Mouse (Mus musculus) heart, embryonic 11.5 days (tissue): ENCODE results near the gene Man1a. TPM values are rescaled to one million over a fixed set of nuclear protein-coding genes. Genes with fewer than 3 reads are reported as not detected.

ENCODE experiments used
- ATAC-seq: fragments of 200-750 bp; cut with Nextera tagmentation; replicated peaks from 2 replicates; pipeline ENCODE4 v1.8.0; 2017; ENCODE audit warnings: moderate library complexity; ENCODE audit not compliant: insufficient number of reproducible peaks, low FRiP score, low TSS enrichment
- H3K27ac ChIP-seq: fragments of 300-500 bp; sonication (generic); 2 replicates; pipeline ENCODE4 v1.5.1; 2014; ENCODE audit warnings: mild to moderate bottlenecking, low read depth, low read length
- H3K27me3 ChIP-seq: fragments of 300-500 bp; sonication (generic); 2 replicates; pipeline ENCODE4 v1.6.1; 2014; ENCODE audit warnings: mild to moderate bottlenecking, low read length, mixed read lengths; ENCODE audit not compliant: control insufficient read depth, insufficient read depth
- H3K36me3 ChIP-seq: fragments of 300-500 bp; sonication (generic); 2 replicates; pipeline ENCODE4 v1.6.1; 2014; ENCODE audit warnings: mild to moderate bottlenecking, low read length, moderate library complexity, mixed read lengths; ENCODE audit not compliant: control insufficient read depth, insufficient read depth
- H3K4me1 ChIP-seq: fragments of 300-500 bp; sonication (generic); 2 replicates; pipeline ENCODE4 v1.6.1; 2014; ENCODE audit warnings: low read length; ENCODE audit not compliant: control insufficient read depth, insufficient read depth
- H3K4me2 ChIP-seq: fragments of 300-500 bp; sonication (generic); 2 replicates; pipeline ENCODE4 v1.6.1; 2014; ENCODE audit warnings: mild to moderate bottlenecking, moderate library complexity
- H3K4me3 ChIP-seq: fragments of 300-500 bp; sonication (generic); 2 replicates; pipeline ENCODE4 v1.5.1; 2014; ENCODE audit warnings: low read depth, low read length
- H3K9ac ChIP-seq: fragments of 300-500 bp; sonication (generic); 2 replicates; pipeline ENCODE4 v1.6.1; 2014; ENCODE audit warnings: mild to moderate bottlenecking, low read depth, low read length, moderate library complexity
- H3K9me3 ChIP-seq: fragments of 300-500 bp; sonication (generic); replicated peaks from 2 replicates; pipeline ENCODE4 v1.6.1; 2016; ENCODE audit warnings: low read length; ENCODE audit not compliant: control insufficient read depth
- WGBS: fragments of 180-500 bp; shearing (Covaris S2); extraction: QIAGEN DNeasy Blood & Tissue Kit; methylation state at CpG from one replicate; pipeline ENCODE4 v1.1.7; 2014; ENCODE audit not compliant: insufficient replicate concordance; 5-methylcytosine and 5-hydroxymethylcytosine counted together
- polyA plus RNA-seq: library from polyadenylated mRNA; unstranded; fragments of >200 nt; fragmentation: Nextera tagmentation; extraction: Ambion mirVana; gene quantifications from 2 replicates; pipeline ENCODE4 v1.2.1, GENCODE M21; 2014

Gene Man1a
- polyA plus RNA-seq, 1 experiment from 2014 or later, result 8.8 TPM

DNA sequence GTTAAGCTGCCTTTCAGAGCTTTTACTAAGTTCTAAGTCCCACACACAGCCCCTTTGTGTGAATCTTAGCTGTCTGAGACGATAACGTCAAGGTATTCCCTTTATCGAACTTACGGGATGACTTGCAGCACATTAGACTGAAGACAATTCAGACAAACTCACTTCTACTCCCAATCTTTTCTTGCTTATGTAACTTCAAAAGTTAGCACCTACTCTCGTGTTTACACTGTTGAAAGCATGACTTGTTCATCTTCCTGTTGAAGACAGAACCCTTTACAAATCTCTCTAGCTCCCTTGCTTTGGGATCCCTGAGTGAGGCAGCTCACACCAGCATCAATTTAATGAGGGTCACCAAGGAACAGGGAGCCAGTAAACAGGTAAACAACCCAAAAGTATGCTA, 5.9 kb downstream of the Man1a start:
- no peak overlapping the region for H3K4me3 ChIP-seq
- no peaks in the 10 kb centered on the region for H3K36me3 ChIP-seq
- no peaks in the 10 kb centered on the region for H3K27me3 ChIP-seq
- ATAC-seq, result no peak
- H3K9me3 ChIP-seq, result no peaks in the 10 kb centered on the region
- no peak overlapping the region for H3K4me2 ChIP-seq
- no peak overlapping the region for H3K27ac ChIP-seq
- WGBS, result 79% methylated on average over 5 of the region's 5 CpGs
- no peak overlapping the region for H3K9ac ChIP-seq
- peaks cover 16% of the 10 kb centered on the region for H3K4me1 ChIP-seq

- H3K4me2 ChIP-seq, result no peak overlapping the region
- WGBS, result 86% methylated on average over 5 of the region's 5 CpGs
- H3K9ac ChIP-seq, result no peak overlapping the region
- no peak for ATAC-seq
- H3K27me3 ChIP-seq, result no peaks in the 10 kb centered on the region
- no peak overlapping the region for H3K27ac ChIP-seq
- no peak overlapping the region for H3K4me3 ChIP-seq
- H3K4me1 ChIP-seq, result peaks cover 16% of the 10 kb centered on the region
- H3K9me3 ChIP-seq, result no peaks in the 10 kb centered on the region
- H3K36me3 ChIP-seq, result no peaks in the 10 kb centered on the region
Measured at GRCm38 (mm10) chr10:54069412-54069811, 7.0 kb downstream of the Man1a start.

DNA sequence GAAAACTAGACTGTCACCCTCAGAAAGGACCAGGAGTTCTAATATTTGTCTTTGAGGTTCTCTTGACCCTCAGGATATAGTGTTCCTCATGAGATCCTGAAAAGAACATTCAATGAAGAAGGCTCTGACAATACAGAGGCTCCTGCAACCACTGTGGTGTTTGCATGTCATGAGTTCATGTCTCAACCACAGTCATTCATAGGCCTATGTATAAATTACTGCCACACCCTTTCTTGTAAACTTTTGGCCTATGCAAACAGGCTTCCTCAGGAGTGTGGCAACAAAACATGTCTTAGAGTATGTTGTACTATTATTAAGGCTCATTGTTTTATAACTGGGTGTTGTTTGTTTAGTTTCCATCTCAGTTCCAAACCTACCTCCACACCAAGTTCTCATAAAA, 9.7 kb downstream of the Man1a start:
- Histone ChIP-seq H3K4me2 (no peak overlapping the region), H3K4me1 (peaks cover 8% of the 10 kb centered on the region; the same call in 1 of the 2 replicates), H3K27ac (no peak overlapping the region), H3K27me3 (no peaks in the 10 kb centered on the region), H3K9ac (no peak overlapping the region), H3K9me3 (no peaks in the 10 kb centered on the region), H3K4me3 (no peak overlapping the region), H3K36me3 (no peaks in the 10 kb centered on the region)
- ATAC-seq, result no peak

- no peak for ATAC-seq
- 73% methylated on average over 8 of the region's 8 CpGs for WGBS
- Histone ChIP-seq H3K36me3 (no peaks in the 10 kb centered on the region), H3K4me2 (no peak overlapping the region), H3K4me1 (peaks cover 23% of the 10 kb centered on the region), H3K4me3 (no peak overlapping the region), H3K9me3 (no peaks in the 10 kb centered on the region), H3K27ac (no peak overlapping the region), H3K27me3 (no peaks in the 10 kb centered on the region), H3K9ac (no peak overlapping the region)
Measured at GRCm38 (mm10) chr10:54063551-54064260, 12.7 kb downstream of the Man1a start.

DNA sequence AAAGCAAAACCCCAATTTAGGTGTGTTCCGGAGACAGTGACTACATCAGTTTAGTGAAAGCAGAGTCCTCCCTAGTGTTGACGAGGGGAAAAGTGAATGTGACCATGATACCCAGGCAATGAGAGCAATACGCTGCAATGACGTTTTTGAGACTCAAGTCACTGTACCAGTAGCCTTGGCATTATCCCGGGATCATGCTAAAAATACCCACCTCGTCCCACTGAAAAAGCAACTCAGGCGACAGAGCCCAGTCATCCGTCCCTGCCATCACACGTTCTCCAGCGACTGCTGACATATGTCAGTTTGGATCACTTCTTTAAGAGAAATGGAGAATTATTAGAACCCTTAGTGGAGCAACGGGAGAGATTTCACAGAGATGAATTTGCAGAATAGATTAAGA, 13.6 kb downstream of the Man1a start:
- no peak overlapping the region for H3K4me3 ChIP-seq
- 54% methylated on average over 11 of the region's 11 CpGs for WGBS
- H3K9ac ChIP-seq, result no peak overlapping the region
- no peak for ATAC-seq
- no peak overlapping the region for H3K27ac ChIP-seq
- H3K4me1 ChIP-seq, result peaks cover 24% of the 10 kb centered on the region
- H3K9me3 ChIP-seq, result no peaks in the 10 kb centered on the region
- H3K4me2 ChIP-seq, result peak overlapping the region; percentile 15; the same call in 1 of the 2 replicates
- no peaks in the 10 kb centered on the region for H3K27me3 ChIP-seq
- H3K36me3 ChIP-seq, result no peaks in the 10 kb centered on the region

DNA sequence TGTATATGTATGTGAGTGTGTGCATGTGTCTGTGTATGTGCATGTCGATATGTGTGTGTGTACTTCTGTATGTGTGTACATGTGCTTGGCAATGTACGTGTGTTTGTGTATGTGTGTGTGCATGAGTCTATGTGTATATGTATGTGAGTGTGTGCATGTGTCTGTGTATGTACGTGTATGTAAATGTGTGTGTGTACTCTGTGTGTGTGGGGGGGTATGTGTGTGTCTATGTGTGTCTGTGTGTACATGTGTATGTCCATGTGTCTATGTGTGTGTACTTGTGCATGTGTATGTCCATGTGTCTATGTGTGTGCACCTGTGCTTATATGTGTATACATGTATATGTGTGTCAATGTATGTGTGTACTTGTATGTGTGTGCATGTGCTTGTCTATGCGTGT, 15.2 kb downstream of the Man1a start:
- Histone ChIP-seq H3K36me3 (no peaks in the 10 kb centered on the region), H3K27me3 (no peaks in the 10 kb centered on the region), H3K4me3 (no peak overlapping the region), H3K4me1 (peaks cover 24% of the 10 kb centered on the region), H3K9ac (no peak overlapping the region), H3K4me2 (no peak overlapping the region), H3K27ac (no peak overlapping the region), H3K9me3 (no peaks in the 10 kb centered on the region)
- no peak for ATAC-seq
- WGBS, result 91% methylated on average over 4 of the region's 4 CpGs

GRCm38 (mm10) chr10:54060587-54060986, 15.8 kb downstream of the Man1a start:
- 62% methylated on average over 7 of the region's 7 CpGs for WGBS
- Histone ChIP-seq H3K27me3 (no peaks in the 10 kb centered on the region), H3K9me3 (no peaks in the 10 kb centered on the region), H3K9ac (no peak overlapping the region), H3K4me1 (peaks cover 24% of the 10 kb centered on the region), H3K4me2 (no peak overlapping the region), H3K4me3 (no peak overlapping the region), H3K27ac (no peak overlapping the region; the same call in 1 of the 2 replicates), H3K36me3 (no peaks in the 10 kb centered on the region)
- no peak for ATAC-seq

DNA sequence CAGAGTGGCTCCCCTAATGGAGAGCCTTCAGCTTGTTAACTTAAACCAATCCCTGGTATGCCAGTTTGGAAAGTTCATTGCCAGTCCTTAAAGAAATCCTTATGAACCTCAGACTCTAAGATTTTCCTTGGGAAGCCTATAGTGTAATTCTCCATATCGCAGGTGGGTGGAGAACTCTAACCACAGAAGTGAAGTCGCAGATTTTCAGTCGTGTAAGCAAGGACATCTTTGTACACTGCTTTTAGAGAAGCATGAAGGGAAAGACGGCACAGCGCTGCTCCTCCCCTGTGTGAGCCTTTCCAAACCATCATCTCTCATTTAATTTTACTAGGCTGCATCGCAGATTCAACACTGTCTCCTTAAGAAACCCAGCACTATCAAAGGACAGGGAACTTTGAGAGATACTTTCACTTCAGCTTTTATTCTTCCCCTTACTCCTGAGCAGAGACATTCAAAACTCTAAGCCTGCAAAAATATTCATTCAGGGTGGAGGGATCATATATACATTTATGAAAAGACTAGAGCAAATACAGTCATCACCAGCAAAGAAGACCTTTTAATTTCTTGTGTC, 16.6 kb downstream of the Man1a start:
- no peak overlapping the region for H3K4me3 ChIP-seq
- ATAC-seq, result no peak
- WGBS, result 47% methylated on average over 6 of the region's 6 CpGs
- peaks cover 24% of the 10 kb centered on the region for H3K4me1 ChIP-seq
- no peaks in the 10 kb centered on the region for H3K9me3 ChIP-seq
- peak overlapping the region; percentile 60 for H3K27ac ChIP-seq
- H3K9ac ChIP-seq, result no peak overlapping the region; the same call in 1 of the 2 replicates
- H3K27me3 ChIP-seq, result no peaks in the 10 kb centered on the region
- no peaks in the 10 kb centered on the region for H3K36me3 ChIP-seq
- peak overlapping the region; percentile 14; the same call in 1 of the 2 replicates for H3K4me2 ChIP-seq

DNA sequence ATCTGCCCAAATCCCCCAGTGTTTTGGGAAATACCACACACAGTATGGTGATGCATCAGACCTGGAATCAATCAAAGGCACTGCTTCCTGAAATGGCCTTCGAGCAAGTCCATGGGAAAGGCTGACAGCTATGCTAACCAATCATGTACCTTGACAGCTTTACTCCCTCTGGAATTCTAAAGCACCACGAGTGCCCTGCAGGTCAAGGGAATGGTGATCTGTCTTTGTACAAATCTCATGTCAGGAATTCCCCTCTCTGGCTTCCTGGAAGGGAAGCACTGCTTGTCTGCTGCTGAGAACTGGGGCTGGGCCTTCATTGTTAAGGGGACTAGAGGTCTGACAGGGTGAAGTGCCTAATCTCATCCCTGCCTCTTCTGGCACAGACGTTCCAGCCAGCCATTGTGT, 17.3 kb downstream of the Man1a start:
- Histone ChIP-seq H3K27ac (peak overlapping the region; percentile 60), H3K4me3 (no peak overlapping the region), H3K9ac (no peak overlapping the region), H3K9me3 (no peaks in the 10 kb centered on the region), H3K4me2 (peak overlapping the region; percentile 16), H3K4me1 (peaks cover 24% of the 10 kb centered on the region), H3K27me3 (no peaks in the 10 kb centered on the region), H3K36me3 (no peaks in the 10 kb centered on the region)
- WGBS, result 4% methylated on average over 3 of the region's 3 CpGs
- peak; percentile 73 for ATAC-seq
